In the genomic region with DNA sequence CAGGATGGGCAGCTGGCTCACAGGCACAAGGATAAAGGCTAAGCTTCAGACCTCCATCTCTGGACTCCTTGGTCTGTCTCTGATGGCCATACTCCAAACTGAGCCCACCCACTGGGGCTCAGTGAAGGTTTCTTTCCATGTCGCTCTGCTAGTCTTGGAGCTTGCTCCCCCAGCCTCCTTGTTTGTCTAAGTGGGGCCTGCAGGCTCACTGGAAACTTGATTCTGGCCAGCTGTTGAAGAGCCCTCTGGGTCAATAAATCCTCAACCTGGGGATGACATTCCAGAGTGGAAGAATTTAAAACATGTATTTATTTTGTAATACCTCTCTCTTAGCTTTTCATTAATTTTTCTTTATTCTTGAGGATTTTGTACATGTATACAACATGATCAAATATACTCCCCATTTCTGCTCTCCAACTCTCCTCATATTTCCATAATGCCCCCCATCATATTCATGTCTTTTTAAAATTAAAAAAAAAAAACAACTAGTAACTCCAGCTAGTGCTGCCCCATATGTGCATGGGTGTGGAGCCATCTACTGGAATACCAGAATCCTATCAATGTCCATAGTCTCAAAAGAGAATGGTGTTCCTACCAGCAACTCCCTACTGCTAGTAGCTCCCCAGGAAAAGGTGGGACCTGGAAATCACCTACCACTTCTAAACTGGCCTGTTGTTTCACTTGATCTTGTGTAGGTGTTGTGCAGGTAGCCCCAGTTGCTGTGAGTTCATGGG, we compare ENCODE assay signal across 16 mouse cellular contexts. TPM values are rescaled to one million over a fixed set of nuclear protein-coding genes. Genes with fewer than 3 reads are reported as not detected.
A peak's percentile ranks its signal among the peaks of the same experiment; 100 is the strongest.
DNase-seq lines count a peak whose midpoint lies in the region; ATAC-seq and TF ChIP-seq lines count a peak whose summit lies in the region.
"Had no signal": no experiment of that assay in that cellular context is flagged by ENCODE, and none has a peak within 500 bp of the region (broad histone marks: within the 10 kb centered on the region; RNA-seq: fewer than 3 reads in every experiment).

No protein-coding gene starts in this region.

- no peak for ATAC-seq in intestine, postnatal 0 days
- no peak for ATAC-seq in intestine, embryonic 16.5 days
- ATAC-seq in lung, embryonic 14.5 days (ENCODE audit: insufficient read depth) = peak; percentile 14; the same call in 1 of the 2 replicates
- peak; percentile 40; the same call in 1 of the 2 replicates for ATAC-seq in limb, embryonic 15.5 days (ENCODE audit: insufficient number of reproducible peaks, low FRiP score, low TSS enrichment, low read depth)
- no peak for ATAC-seq in megakaryocyte, adult 5-6 weeks (ENCODE audit: poor library complexity, severe bottlenecking)
- ATAC-seq: forebrain, embryonic 13.5 days; midbrain, embryonic 13.5 days had no signal

- no peak for TF ChIP-seq POLR2A in lung, adult 2 months (IDR thresholded peaks at IDR 0.05; ENCODE audit: borderline replicate concordance, extremely low read depth, low read depth, low read length)

- DNase-seq in lung, embryonic 14.5 days = peak; percentile 47
- no peak for DNase-seq in lung, adult 2 months
- peak; percentile 32 for DNase-seq in embryonic facial prominence, embryonic 10.5 days (ENCODE audit: low spot score)
- DNase-seq: B cell, adult 2 months; cerebellum, adult 9-11 months; heart, adult 11 months; kidney, postnatal 25 days; thymus, postnatal 36 days had no signal

- no peak overlapping the region for H3K4me3 ChIP-seq in intestine, postnatal 0 days (ENCODE audit: low read depth, low read length)
- H3K4me3 ChIP-seq in intestine, embryonic 16.5 days (ENCODE audit: low read length) = no peak overlapping the region
- no peak overlapping the region for H3K4me3 ChIP-seq in lung, embryonic 14.5 days (ENCODE audit: low read depth, low read length)
- H3K4me3 ChIP-seq in lung, adult 2 months (replicated peaks; ENCODE audit: extremely low read depth, low read depth, low read length) = no peak overlapping the region
- no peak overlapping the region for H3K4me3 ChIP-seq in embryonic facial prominence, embryonic 10.5 days
- H3K4me3 ChIP-seq in limb, embryonic 15.5 days = no peak overlapping the region
- H3K4me3 ChIP-seq: embryonic facial prominence, embryonic 15.5 days; forebrain, embryonic 13.5 days; hindbrain, embryonic 13.5 days; midbrain, embryonic 13.5 days had no signal

- TF ChIP-seq CTCF in intestine, postnatal 0 days (IDR thresholded peaks at IDR 0.05; ENCODE audit: low read depth) = peak; percentile 44
- peak; percentile 33 for TF ChIP-seq CTCF in lung, embryonic 14.5 days (IDR thresholded peaks at IDR 0.05; ENCODE audit: low read depth)
- TF ChIP-seq CTCF in lung, adult 2 months (IDR thresholded peaks at IDR 0.05; ENCODE audit: insufficient read depth, low read length) = no peak

- no peak overlapping the region for H3K4me2 ChIP-seq in intestine, postnatal 0 days (replicated peaks; ENCODE audit: low read depth)
- no peak overlapping the region for H3K4me2 ChIP-seq in intestine, embryonic 16.5 days (ENCODE audit: low read depth, low read length)
- peak overlapping the region; percentile 12; the same call in 1 of the 2 replicates for H3K4me2 ChIP-seq in lung, embryonic 14.5 days
- H3K4me2 ChIP-seq in limb, embryonic 15.5 days = no peak overlapping the region
- H3K4me2 ChIP-seq: embryonic facial prominence, embryonic 15.5 days; forebrain, embryonic 13.5 days; hindbrain, embryonic 13.5 days; midbrain, embryonic 13.5 days had no signal

- no peaks in the 10 kb centered on the region for H3K4me1 ChIP-seq in intestine, postnatal 0 days (replicated peaks; ENCODE audit: control insufficient read depth, insufficient read depth, low read length)
- peaks cover 6% of the 10 kb centered on the region; the same call in 1 of the 2 replicates for H3K4me1 ChIP-seq in intestine, embryonic 16.5 days (ENCODE audit: control insufficient read depth, insufficient read depth, low read length)
- H3K4me1 ChIP-seq in lung, embryonic 14.5 days (ENCODE audit: insufficient read depth) = peaks cover 11% of the 10 kb centered on the region; the same call in 1 of the 2 replicates
- peaks cover 3% of the 10 kb centered on the region for H3K4me1 ChIP-seq in lung, adult 2 months (ENCODE audit: control insufficient read depth, insufficient read depth, low read length)
- peaks cover 4% of the 10 kb centered on the region; the same call in 1 of the 2 replicates for H3K4me1 ChIP-seq in embryonic facial prominence, embryonic 10.5 days
- H3K4me1 ChIP-seq in limb, embryonic 15.5 days = peaks cover 9% of the 10 kb centered on the region
- H3K4me1 ChIP-seq: embryonic facial prominence, embryonic 15.5 days; forebrain, embryonic 13.5 days had no signal

- 68% methylated on average over 1 of the region's 1 CpGs for WGBS in intestine, postnatal 0 days
- WGBS in intestine, embryonic 16.5 days = 50% methylated on average over 1 of the region's 1 CpGs
- WGBS in lung, embryonic 14.5 days = 19% methylated on average over 1 of the region's 1 CpGs
- WGBS in lung, adult 2 months = 70% methylated on average over 1 of the region's 1 CpGs
- WGBS in embryonic facial prominence, embryonic 10.5 days = 50% methylated on average over 1 of the region's 1 CpGs
- 38% methylated on average over 1 of the region's 1 CpGs for WGBS in limb, embryonic 15.5 days

- no peak overlapping the region for H3K9ac ChIP-seq in intestine, postnatal 0 days (ENCODE audit: low read depth, low read length)
- no peak overlapping the region for H3K9ac ChIP-seq in intestine, embryonic 16.5 days (ENCODE audit: low read depth, low read length)
- no peak overlapping the region for H3K9ac ChIP-seq in lung, embryonic 14.5 days
- H3K9ac ChIP-seq in limb, embryonic 15.5 days = no peak overlapping the region
- H3K9ac ChIP-seq: embryonic facial prominence, embryonic 15.5 days; forebrain, embryonic 13.5 days; hindbrain, embryonic 13.5 days; midbrain, embryonic 13.5 days had no signal

- no peaks in the 10 kb centered on the region for H3K36me3 ChIP-seq in intestine, postnatal 0 days (ENCODE audit: control insufficient read depth, insufficient read depth)
- H3K36me3 ChIP-seq in intestine, embryonic 16.5 days (ENCODE audit: control insufficient read depth, insufficient read depth, low read length) = no peaks in the 10 kb centered on the region
- no peaks in the 10 kb centered on the region for H3K36me3 ChIP-seq in lung, embryonic 14.5 days (ENCODE audit: insufficient read depth)
- H3K36me3 ChIP-seq in embryonic facial prominence, embryonic 10.5 days (replicated peaks) = no peaks in the 10 kb centered on the region
- no peaks in the 10 kb centered on the region for H3K36me3 ChIP-seq in limb, embryonic 15.5 days
- H3K36me3 ChIP-seq: embryonic facial prominence, embryonic 15.5 days; hindbrain, embryonic 13.5 days; midbrain, embryonic 13.5 days had no signal

- no peak overlapping the region for H3K27ac ChIP-seq in intestine, postnatal 0 days (ENCODE audit: low read depth, low read length)
- H3K27ac ChIP-seq in intestine, embryonic 16.5 days (ENCODE audit: low read length) = no peak overlapping the region
- peak overlapping the region; percentile 56; the same call in 1 of the 2 replicates for H3K27ac ChIP-seq in lung, embryonic 14.5 days (ENCODE audit: low read depth)
- no peak overlapping the region for H3K27ac ChIP-seq in embryonic facial prominence, embryonic 10.5 days (replicated peaks)
- H3K27ac ChIP-seq in limb, embryonic 15.5 days = no peak overlapping the region
- H3K27ac ChIP-seq: embryonic facial prominence, embryonic 15.5 days; forebrain, embryonic 13.5 days; hindbrain, embryonic 13.5 days; midbrain, embryonic 13.5 days had no signal

- H3K9me3 ChIP-seq in intestine, postnatal 0 days (ENCODE audit: control insufficient read depth) = no peaks in the 10 kb centered on the region
- no peaks in the 10 kb centered on the region for H3K9me3 ChIP-seq in intestine, embryonic 16.5 days (ENCODE audit: control insufficient read depth, low read length)
- no peaks in the 10 kb centered on the region for H3K9me3 ChIP-seq in lung, embryonic 14.5 days (ENCODE audit: low read depth, low read length)
- peaks cover 3% of the 10 kb centered on the region; the same call in 1 of the 2 replicates for H3K9me3 ChIP-seq in embryonic facial prominence, embryonic 10.5 days
- H3K9me3 ChIP-seq in limb, embryonic 15.5 days = no peaks in the 10 kb centered on the region
- H3K9me3 ChIP-seq: embryonic facial prominence, embryonic 15.5 days; forebrain, embryonic 13.5 days; hindbrain, embryonic 13.5 days; midbrain, embryonic 13.5 days had no signal

- H3K27me3 ChIP-seq in intestine, postnatal 0 days (replicated peaks; ENCODE audit: control insufficient read depth, insufficient read depth, low read length) = no peaks in the 10 kb centered on the region
- H3K27me3 ChIP-seq in intestine, embryonic 16.5 days (replicated peaks; ENCODE audit: control insufficient read depth, insufficient read depth, low read length) = no peaks in the 10 kb centered on the region
- no peaks in the 10 kb centered on the region for H3K27me3 ChIP-seq in lung, embryonic 14.5 days (ENCODE audit: insufficient read depth, low read length)
- no peaks in the 10 kb centered on the region for H3K27me3 ChIP-seq in embryonic facial prominence, embryonic 10.5 days (replicated peaks; ENCODE audit: low read depth, poor library complexity, severe bottlenecking)
- H3K27me3 ChIP-seq in limb, embryonic 15.5 days = no peaks in the 10 kb centered on the region
- H3K27me3 ChIP-seq: embryonic facial prominence, embryonic 15.5 days; forebrain, embryonic 13.5 days; hindbrain, embryonic 13.5 days; midbrain, embryonic 13.5 days had no signal

RNA-seq across cellular contexts. Expression of a gene that starts 15.4 kb away (rescaled TPM):
- polyA plus RNA-seq in intestine, postnatal 0 days (2015; fragmentation: Nextera tagmentation; extraction: Ambion mirVana) = 11.6 and 13.6 TPM in 2 replicates
- 32.7 and 33.7 TPM in 2 replicates for polyA plus RNA-seq in intestine, embryonic 16.5 days (2015; fragmentation: Nextera tagmentation; extraction: Ambion mirVana)
- 72.6 and 74.8 TPM in 2 replicates for polyA plus RNA-seq in lung, embryonic 14.5 days (2014; fragmentation: Nextera tagmentation; extraction: Ambion mirVana)
- polyA plus RNA-seq in lung, adult 2 months (2012; rRNA removed) = 135 and 156 TPM in 2 replicates
- polyA plus RNA-seq in embryonic facial prominence, embryonic 10.5 days (2016; fragmentation: Nextera tagmentation; extraction: Ambion mirVana) = 20.2 and 24.5 TPM in 2 replicates
- polyA plus RNA-seq in limb, embryonic 15.5 days (2015; fragmentation: Nextera tagmentation; extraction: Ambion mirVana) = 37.5 and 40.9 TPM in 2 replicates
- 1.4 and 1.9 TPM in 2 replicates for total RNA-seq in megakaryocyte, adult 5-6 weeks (2015)
- total RNA-seq in megakaryocyte, adult 5-6 weeks (2017) = 2.9 and 8.1 TPM in 2 replicates

Comparison
In these comparisons a context has a peak if more than half of its experiments do, and no peak if none do; other contexts are left out.
1. ATAC-seq: peak in lung, embryonic 14.5 days (single experiment) and limb, embryonic 15.5 days (single experiment); none in intestine, postnatal 0 days (single experiment), intestine, embryonic 16.5 days (single experiment) and megakaryocyte, adult 5-6 weeks (single experiment).